Mouse (Mus musculus) common myeloid progenitor, adult 5-6 weeks (primary cell): ENCODE results near the gene Cog5. TPM values are rescaled to one million over a fixed set of nuclear protein-coding genes. Genes with fewer than 3 reads are reported as not detected.

Experiments used
- ATAC-seq: replicated peaks from 2 replicates; pipeline ENCODE4 v1.8.0; 2016; ENCODE audit warnings: low read depth, mild to moderate bottlenecking, moderate TSS enrichment, inconsistent platforms; ENCODE audit not compliant: poor library complexity, severe bottlenecking
- total RNA-seq: library from RNA; stranded (forward); fragments of 200-1000, 187-1606 nt; gene quantifications from 2 replicates; pipeline ENCODE4 v1.2.3, GENCODE M21; 2017

The Cog5 gene
- total RNA-seq, 1 experiment from 2014 or later: 73.7 TPM

DNA sequence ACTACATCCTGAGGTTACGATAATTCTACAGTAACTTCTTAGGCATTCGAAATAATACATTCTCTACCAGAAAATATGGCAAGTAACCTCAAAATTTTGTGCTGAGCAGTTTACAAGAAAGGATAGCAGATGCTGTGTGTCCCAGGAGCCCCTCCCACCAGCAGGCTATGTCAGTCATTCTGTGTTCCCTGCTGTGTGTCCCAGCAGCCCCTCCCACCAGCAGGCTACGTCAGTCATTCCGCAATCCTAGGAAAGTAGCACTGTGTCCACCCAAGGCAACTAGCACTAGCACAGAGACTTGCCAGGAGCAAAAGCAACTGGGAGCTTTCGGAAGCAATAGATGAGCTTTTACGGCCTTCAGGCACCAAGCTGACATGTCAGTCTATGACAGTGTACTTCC lies 309.4 kb downstream of the Cog5 start:
- ATAC-seq: no peak

DNA sequence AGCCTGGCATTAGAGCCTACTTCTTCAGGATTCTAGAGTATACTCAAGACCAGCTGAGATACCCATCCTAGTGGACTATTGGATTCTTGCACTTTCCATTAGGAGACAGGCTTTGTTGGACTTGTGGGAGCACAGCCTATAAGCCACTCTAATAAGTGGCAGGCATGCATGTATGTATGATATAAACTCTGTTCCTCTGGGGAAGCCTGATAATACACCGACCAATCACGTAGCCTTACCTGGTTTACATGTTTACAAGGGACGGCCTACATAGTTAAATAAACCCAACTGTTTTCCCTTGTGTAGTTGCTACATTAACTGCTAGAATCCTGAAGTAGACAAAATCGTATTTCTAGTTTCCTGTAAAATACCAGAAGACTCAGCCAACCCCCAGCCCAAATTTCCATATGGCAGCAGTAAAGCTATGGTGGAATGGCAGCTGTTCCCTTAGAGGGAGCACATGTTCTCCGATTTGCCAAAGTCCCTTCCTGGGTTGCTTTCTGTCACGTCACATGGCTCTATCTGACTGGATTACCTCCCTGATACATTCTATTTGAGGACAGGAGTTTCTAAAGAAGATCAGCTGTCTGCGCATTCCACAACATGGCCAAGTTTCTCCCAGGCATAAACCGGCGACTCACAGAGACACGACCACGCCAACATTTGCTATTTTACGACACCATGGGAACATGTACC lies 311.0 kb downstream of the Cog5 start:
- ATAC-seq: no peak

DNA sequence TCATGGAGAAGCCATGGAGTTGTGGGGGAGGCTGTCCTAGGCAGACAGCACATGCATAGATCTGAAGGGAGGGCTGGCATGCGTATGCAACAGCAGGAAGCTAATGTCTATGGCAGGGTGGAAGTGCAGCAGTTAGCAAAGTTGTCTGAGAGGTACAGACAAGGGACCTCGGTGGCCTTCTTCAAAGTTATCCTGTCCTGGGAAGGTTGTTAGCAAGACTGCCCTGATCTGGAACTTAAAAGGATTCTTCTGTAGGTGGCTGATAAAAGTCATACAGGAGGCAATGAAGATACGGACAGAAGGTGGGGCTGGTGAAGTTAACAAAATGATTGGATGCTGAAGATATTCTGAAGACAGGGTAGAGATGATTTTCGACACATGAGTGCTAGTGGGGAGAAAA lies 311.7 kb downstream of the Cog5 start:
- ATAC-seq: peak; percentile 22; the same call in 1 of the 2 replicates

DNA sequence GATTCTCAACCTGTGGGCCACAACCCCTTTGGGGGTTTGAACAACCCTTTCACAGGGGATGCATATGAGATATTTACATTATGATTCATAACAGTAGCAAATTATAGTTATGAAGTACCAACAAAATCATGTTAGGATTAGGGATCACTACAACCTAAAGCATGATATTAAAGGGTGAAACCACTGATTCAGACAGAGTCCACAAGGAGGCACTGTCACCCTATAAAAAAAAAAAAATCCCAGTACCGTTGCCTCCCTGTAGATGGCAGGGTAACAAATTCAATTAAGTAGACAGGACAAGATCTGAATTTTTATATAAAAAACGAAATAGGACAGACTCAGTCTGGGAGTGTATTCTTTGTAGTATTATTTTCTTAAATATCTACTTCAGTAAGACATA lies 312.9 kb downstream of the Cog5 start:
- peak; percentile 93 for ATAC-seq

DNA sequence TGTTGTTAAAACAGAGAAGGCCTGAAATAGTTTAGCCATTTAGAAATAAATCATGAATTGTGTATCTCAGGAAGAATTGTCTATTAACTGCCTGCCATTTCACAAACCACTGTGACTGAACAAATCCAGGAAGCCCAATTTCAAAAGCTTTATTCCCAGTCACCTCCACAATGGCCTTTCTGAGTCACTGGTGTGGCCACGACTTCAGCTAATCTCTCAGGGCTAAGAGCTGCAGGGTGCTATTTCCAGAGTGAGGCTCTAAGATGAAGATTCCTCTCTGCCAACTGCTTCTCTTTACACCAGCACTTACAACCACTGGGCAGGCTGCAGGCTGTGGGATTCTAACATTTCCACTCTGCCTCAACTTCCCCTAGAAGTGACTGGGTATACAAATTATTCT lies 314.4 kb downstream of the Cog5 start:
- no peak for ATAC-seq

DNA sequence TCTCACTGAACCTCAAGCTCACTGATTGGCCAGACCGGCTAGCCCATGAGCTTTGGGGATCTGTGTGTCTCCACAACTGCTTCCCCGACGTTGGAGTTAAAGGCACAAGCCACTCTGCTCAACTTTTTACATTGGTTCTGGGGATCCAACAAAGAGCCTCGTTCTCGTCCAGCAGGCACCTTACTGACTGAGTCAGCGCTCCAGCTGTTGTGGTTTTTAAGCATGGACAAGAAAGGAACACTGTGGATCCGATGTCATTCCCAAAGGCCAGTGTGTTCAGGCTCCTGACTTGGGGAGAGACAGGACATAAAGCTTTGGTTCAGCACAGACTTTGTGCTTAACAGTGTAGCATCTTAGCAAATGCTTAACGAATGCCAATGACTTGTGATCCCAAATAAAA lies 316.9 kb downstream of the Cog5 start:
- ATAC-seq: no peak

DNA sequence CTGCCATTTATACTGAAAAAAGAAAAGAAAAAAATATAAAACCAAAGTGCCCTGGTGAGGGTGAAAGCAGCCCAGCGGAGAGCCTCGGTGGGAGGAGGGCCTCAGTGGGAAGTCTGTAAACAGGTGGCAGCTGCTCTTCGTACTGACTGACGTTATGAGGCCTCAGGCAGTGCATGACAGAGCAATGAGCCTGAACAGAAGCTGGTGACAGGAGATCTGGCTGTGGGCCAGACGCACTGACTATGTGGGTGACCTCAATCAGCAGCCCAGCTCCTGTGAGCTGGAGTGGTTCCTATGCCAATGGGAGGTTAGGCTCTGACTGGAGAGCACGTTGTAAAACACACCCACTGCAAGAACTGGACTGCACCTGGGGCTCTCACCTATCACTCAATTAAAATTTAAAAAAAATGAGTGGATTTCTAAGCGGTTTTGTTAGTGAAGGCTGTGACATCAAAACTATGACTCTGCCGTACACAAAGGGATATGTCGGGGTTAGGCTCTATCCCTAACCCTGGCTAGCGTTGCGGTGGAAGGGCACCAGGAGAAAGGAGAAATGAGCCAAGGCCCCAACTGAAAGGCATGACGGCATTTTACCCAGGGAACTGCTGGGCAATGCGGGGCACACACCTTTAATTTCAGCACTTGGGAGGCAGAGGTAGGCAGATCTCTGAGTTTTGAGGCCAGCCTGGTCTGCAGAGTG lies 319.0 kb downstream of the Cog5 start:
- peak; percentile 96 for ATAC-seq

DNA sequence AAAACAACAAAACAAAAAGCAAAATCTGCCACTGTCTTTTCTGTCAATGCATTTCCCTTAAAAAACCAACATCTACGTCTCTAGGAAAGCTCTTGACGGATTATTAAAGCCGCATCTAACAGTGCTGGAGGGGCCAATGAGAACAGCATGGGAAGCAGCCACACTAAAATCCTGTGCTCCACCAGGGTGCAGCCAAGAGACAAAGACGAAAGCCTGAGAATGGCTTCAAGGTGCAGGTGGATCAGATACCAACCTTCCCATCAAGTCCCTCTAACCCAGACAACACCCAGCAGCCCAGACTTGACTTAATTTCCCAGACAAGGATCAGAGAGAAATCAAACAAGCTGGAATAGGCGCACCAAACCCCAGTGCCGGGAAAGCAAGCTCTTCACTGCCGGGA lies 321.9 kb downstream of the Cog5 start:
- ATAC-seq: no peak

DNA sequence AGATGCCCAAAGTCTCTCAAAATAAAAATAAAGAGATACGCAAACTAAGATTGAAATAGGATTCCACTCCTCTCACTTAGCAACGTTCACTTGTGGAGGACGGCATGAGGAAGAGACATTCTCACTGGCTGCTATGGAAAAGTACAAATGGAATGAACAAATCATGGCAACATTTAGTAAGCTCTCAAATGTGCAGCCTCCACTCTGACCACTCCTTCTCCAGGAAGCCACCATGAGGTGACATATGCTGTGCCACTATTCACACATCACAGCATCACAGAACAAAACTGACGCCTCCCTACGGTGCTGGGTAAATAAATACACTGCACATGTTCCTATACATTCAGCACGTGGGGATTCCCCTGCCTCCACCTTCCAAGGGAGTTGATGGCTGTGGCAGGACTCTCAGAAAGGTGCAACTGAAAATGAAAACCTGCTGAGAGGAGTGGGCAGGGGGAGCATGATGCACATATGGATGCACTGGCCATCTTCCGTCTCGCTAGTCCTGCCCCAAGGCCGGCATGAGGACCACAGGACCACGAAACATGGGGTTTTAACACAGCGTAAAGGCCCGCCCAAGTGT lies 323.0 kb downstream of the Cog5 start:
- no peak for ATAC-seq

DNA sequence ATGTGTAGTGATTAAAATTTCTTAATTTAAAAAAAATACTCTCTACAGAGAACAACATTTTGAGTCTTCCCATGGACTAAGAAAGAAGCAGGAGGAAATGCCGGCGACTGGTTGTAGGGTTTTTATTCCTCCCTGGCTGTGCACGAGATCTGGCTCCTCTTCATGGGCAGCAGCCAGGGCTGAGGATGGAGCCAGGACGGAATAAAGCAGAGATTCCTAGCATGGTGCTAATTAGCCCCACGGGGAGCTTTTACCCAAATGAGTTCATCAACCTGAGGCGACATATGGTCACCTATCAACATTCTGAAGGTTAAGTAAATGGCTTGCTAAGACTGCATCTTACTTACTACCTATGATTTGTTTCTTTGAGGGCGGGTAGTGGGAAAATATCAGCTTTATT lies 328.6 kb downstream of the Cog5 start:
- no peak for ATAC-seq

DNA sequence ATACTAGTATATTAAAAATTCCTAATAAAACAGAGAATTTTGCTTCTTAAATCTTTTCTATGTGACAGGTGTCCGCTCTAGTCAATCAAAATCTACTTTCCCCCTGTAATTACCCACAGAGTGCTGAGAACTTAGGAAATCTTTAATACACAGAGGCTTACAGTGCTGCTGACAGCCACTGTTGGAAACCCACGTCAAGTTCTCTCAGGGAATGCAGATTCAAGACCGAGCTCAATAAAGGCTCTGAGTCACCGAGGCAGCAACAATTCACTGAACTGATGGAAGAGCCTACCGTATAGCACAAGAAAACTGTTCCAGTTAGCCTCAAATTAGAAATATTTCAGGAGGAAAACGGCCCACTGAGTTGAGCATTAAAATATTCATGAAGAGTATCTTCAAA lies 329.1 kb downstream of the Cog5 start:
- ATAC-seq: no peak

DNA sequence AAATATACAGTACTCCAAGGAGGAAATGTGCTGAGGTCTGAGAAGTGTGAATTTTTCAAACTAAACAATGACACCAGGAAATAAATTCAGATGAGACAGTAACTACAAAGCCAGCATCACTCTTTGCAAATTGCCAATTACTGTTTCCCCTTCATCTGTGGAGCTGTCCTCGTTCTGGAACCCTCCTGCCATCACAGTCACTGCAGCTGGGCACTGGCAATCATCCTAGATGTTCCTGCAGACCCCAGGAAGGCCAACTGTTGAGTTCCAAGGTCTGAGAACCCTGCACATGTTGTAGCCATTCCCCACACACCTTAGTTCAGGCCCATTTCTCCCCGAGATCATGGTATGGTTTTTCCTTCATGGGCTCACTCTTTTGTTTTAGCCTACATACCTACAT lies 329.5 kb downstream of the Cog5 start:
- ATAC-seq: no peak

DNA sequence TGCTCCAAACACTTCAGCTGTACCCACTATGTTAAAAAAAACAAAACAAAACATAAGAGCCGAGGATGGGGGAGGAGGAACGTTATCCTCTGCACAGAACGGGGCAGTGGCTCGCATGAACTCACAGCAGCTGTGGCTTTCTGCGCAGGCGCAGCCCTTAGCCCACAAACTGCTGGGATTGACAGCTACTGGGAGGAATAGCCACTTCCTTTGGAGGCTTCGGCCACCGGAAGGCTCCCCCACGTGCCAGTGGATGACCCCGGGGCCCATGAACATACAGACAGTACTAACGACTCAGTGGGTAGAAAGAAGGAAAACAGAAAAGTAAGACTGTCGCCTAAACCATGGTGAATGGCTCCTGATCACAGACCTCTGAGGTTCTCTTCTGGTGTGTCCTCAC lies 330.0 kb downstream of the Cog5 start:
- ATAC-seq: peak; percentile 64

DNA sequence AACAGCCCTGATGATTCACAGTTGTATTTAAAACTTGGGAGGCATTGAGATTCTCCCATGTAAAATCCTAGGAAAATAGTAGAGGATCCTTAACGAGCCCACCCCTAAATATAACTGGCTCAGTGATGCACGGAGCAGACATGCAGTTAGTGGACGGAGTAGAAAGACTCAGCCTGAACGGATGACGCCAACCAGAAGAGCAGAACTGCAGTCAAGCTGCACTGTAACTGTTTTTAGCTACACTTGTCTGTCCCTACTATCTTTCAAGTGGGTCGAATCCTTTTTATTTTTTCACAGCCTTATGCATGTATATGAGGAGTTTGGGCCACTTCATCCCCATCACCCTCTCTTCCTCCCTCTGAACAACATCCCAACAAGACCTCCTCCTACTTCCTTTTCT lies 331.1 kb downstream of the Cog5 start:
- no peak for ATAC-seq

DNA sequence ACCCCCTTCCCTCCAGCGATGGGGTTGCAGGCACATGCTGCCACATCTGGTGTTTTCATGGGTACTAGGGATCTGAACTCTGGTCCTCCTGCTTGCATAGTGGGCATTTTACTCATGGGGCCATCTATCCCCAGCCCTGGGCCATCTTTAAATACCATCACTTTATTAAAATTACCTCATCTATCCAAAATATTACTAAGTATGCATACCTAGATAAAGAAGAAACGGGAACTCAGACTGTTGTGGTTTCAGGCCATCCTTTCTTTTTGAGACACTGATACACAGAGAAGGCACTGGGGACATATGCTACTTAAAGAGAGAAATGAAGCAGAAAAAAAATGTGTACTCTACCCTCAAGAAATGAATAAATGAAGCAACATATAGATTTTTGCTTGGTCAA lies 331.8 kb downstream of the Cog5 start:
- 0 out of 2 replicates have a peak, but pooled peaks have one; percentile 26 for ATAC-seq

Other genes with a start within 250 kb of the Cog5 start
- 14.2 and 15.1 TPM in 2 replicates for gene Cbll1, start 155.3 kb upstream of the Cog5 start, total RNA-seq
- gene Slc26a4, start 94.9 kb upstream of the Cog5 start, total RNA-seq: not detected in 2 replicates
- 52.6 and 75.7 TPM in 2 replicates for gene Bcap29, start 20.2 kb upstream of the Cog5 start, total RNA-seq
- gene Dus4l, start within 50 bp of the Cog5 start, total RNA-seq: 13.1 and 40.1 TPM in 2 replicates
- gene Gpr22, start 59.1 kb downstream of the Cog5 start, total RNA-seq: 0.05 TPM in 1 of 2 replicates, not detected in the other